Mouse (Mus musculus): ENCODE measurements around the gene Atp2a2.

Atp2a2 gene

DNA sequence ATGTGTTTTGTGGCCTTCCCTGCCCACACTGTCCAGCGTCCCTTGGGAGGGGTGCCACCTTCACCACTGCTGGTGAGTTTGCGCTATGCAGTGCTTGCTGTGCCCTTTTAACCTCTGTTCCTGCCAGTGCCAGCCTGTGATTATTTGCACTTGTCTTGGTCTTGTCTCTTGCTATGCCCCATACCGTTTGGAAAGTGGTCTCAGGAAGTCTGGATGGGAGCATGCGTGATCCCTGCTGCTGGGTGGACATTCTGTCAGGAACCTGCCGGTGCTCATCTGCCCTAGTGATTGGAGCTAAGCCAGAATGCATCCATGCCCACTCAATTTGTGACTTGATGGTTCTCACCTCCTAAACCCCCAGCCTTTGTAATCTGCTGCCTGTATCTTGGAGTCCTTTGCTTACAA, 51.1 kb downstream of the Atp2a2 start:
- no peak for DNase-seq (ENCODE audit: low read depth)

DNA sequence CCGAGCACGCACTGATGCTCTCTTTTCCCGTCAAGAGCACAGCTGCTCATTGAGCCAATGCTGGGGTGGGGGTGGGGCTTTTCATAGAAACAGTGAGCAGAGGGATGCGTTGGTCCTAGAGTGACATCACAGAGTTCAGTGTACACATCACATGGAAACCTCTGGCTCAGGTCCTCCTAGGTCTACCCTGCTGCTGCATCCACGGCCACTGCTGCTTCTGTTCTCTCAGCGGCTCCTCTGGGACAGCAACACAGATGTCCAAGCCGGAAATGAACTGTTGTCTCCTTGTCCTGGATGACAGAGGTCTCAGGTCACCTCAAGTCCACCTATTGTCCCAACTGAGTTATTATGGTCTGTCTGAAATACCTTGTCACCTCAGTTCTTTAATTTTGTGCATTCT, 52.1 kb downstream of the Atp2a2 start:
- no peak for DNase-seq (ENCODE audit: low read depth)

- no peak for DNase-seq (ENCODE audit: low read depth)
Measured at GRCm38 (mm10) chr5:122448869-122449268, 53.2 kb downstream of the Atp2a2 start.

DNA sequence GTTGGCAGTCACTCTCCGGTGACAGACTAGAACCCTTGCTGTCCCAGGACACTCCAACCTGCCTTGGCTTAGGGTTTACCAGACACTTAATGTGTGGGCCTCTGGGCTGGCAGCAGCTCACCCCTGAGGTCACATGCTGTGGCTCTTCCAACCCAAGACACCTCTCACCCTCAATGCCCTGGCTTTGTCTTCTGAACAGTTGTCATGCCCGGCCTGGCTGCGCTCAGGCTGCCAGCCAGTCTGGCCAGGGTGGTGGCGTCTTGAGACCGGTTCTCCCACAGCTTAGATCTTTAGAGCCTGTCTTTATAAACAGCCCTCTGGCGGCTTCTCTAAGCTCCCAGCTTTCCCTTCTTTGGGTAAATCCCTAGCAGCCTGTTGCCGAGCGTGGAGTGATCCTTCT, 54.2 kb downstream of the Atp2a2 start:
- no peak for DNase-seq (ENCODE audit: low read depth)

DNA sequence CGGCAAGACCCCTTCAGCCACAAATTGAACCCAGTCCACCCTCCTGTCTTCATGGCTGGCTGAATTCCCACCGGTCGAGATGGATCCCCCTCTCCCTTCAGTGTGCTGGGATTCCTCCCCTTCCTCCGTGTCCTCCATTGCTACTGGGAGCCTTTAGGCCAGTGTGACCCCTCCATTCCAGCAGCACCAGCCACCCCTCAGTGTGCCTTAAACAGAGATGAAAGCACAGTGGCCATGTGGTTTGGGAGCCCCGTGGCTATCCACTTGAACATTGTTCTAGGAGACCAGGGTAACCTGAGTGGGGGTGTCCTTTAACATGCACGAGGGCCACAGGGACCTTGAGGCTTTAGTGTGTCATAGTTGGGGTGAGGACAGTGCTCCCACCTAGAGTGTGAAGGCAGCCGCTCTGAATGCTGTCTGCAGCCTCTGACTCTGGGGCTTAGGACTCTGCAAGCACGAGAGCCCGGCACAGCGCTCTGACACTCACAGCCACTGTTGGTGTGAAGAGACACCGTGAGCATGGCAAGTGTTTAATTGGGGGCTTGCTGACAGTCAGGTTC, 56.9 kb downstream of the Atp2a2 start:
- DNase-seq (ENCODE audit: low read depth) = no peak

- no peak for DNase-seq (ENCODE audit: low read depth)
Measured at GRCm38 (mm10) chr5:122444492-122444891, 57.5 kb downstream of the Atp2a2 start.

- DNase-seq (ENCODE audit: low read depth) = no peak
Measured at GRCm38 (mm10) chr5:122440095-122440630, 61.9 kb downstream of the Atp2a2 start.

GRCm38 (mm10) chr5:122439400-122440094, 62.5 kb downstream of the Atp2a2 start:
- DNase-seq (ENCODE audit: low read depth) = no peak

- peak; percentile 49 for DNase-seq (ENCODE audit: low read depth)
Measured at GRCm38 (mm10) chr5:122434541-122434940, 67.5 kb downstream of the Atp2a2 start.

- DNase-seq (ENCODE audit: low read depth) = no peak
Measured at GRCm38 (mm10) chr5:122431221-122431620, 70.8 kb downstream of the Atp2a2 start.

DNA sequence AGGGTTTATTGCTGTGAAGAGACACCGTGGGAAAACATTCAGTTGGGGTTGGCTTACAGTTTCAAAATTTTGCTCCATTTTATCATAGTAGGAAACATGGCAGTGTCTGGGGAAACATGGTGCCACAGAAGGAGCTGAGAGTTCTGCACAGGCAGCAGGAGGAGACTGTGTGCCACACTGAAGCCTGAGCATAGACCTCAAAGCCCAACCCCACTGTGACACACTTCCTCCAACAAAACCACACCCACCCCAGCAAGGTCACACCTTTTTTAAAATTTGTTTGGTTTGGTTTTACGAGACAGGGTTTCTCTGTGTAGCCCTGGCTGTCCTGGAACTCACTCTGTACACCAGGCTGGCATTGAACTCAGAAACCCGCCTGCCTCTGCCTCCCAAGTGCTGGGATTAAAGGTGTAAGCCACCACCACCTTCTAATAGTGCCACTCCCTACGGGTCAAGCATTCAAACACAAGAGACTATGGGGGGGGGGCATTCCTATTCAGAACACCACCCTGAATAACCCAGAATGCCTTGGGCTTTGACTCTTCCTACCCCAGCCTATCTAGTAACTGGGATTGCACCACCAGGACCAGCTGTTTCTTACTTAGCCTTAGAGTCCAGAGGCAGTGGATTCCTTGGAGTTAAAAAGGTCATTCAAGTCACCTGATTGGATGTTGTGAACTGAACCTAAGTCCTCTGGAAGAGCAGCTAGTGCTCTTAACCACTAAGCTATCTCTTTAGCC, 71.8 kb downstream of the Atp2a2 start:
- peak; percentile 71 for DNase-seq (ENCODE audit: low read depth)

DNA sequence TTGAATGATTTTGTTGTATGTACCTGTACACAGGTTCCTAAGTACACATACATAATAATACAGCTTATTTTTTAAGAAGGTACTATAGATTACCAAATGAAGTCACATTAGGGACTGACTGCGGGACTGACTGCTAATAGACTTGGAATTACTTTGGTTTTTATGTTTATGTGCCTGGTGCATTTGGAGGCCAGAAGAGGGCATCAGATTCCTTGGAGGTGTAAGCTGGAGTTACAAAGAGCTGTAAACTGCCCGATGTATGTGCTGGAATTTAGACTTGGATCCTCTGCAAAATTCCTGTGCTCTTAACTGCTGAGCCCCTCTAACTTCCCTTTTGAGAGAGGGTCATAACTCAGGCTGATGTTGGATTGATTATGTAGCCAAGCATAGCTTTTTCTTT, 76.5 kb downstream of the Atp2a2 start:
- peak; percentile 39 for DNase-seq (ENCODE audit: low read depth)

DNA sequence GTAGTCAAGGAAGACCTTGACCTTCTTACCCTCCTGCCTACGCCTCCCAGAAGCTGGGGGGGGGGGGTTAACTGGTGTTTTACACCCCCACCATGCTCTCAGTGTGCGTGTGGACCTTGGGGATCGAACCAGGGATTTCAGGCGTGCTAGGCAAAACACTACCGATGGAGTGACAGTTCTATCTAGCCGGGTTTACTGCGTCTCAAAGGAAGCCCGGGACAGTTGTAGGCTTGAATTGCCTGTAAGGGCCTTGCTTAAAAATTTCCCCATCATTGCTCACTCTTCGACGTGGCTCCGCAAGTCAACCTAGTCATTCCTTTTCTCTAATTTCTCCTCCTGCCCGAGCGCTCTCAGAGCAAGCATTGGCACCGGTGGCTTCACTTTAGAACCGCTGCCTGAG, 78.9 kb downstream of the Atp2a2 start:
- DNase-seq (ENCODE audit: low read depth) = peak; percentile 53

DNA sequence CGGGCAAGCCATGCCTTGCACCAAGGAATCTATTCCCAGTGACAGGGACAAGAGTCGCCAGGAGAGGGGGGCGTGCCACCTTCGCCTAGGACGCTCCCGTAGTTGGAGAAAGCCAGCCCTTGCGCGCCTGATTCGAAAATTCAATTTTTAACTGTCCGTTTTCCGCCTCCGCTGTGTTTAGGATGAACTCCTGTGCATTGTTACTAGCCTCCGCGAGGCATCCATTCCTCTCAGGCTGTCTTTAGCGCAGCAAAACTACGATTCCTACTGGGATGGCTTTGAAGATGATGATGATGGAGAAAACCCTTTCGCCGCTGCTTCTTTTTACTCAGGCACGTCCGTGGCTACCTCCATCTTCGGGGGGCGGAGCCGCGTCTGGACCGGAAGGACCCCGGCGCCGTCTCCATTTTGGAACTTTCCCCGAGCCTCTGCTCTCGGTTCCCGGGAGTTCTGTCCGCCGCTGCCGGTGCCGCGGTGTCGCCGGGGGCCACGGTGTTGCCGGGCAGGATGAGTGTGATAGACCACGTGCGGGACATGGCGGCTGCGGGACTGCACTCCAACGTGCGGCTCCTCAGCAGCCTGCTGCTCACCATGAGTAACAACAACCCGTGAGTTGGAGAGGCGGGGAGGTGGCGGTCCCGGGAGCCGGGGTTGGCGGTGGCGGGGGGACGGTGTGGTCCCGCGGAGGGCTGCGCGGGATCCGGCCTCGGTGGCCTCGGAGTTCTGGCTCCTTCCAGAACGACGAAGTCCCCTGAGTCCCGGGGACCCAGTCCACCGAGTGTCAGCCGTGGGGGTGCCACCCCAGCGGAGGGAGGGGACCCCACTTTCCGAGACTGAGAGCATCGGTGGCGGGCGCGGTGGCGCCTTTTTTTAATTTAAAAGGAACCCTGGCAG, 79.7 kb downstream of the Atp2a2 start:
- peak; percentile 88 for DNase-seq (ENCODE audit: low read depth)

DNA sequence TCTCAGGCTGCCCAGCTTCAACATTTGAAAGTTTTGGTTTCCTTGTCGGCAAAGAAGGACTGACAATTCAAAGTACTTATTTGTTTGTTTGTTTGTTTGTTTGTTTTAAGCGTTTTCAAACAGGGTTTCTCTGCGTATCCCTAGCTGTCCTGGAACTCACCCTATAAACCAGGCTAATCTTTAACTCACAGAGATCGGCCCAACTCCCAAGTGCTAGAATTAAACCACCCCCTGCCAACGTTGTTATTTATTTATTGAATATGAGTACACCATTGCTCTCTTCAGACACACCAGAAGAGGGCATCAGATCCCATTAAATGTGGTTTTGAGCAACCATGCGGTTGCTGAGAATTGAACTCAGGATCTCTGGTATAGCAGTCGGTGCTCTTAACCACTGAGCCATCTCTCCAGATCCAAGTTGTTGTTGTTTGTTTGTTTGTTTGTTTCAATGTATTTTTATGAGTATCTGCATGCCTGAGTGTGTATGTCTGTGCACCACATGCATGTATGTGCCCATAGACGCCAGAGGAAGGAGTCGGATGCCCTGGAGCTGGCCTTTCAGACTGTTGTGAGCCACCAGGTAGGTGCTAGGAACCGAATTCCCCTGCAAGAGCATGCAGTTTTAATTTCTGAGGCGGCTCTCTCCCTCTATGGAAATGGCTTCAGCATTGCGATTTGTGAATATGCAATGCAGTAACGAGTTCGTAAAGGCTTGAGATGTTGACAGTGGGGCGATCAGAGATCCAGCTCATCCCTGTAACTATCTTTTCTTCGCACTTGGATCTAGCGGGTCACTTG, 80.6 kb downstream of the Atp2a2 start, which contains the start of gene Anapc7:
TSS of gene Anapc7 (plus strand) at position 423 of the 798 bp plus-strand sequence.
- peak; percentile 49 for DNase-seq (ENCODE audit: low read depth)

DNA sequence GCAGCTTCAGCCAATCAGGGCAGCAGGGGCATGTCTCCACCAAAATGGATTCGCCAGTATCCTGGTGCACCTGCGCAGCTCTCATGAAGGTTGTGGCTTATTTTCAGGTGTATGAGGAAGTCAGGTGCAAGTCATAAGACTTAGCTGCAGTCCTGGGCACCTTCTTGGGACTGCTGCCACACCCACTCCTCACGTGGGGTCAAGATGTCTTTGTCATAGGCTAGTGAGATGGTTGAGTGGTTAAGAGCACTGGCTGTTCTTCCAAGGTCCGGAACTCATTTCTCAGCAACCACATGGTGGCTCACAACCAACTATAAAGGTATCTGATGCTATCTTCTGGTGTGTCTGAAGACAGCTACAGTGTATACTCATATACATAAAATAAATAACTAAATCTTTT, 81.3 kb downstream of the Atp2a2 start:
- peak; percentile 64 for DNase-seq (ENCODE audit: low read depth)

- no peak for DNase-seq (ENCODE audit: low read depth)
Measured at GRCm38 (mm10) chr5:122415465-122415864, 86.6 kb downstream of the Atp2a2 start.

GRCm38 (mm10) chr5:122414351-122414750, 87.7 kb downstream of the Atp2a2 start:
- no peak for DNase-seq (ENCODE audit: low read depth)

DNA sequence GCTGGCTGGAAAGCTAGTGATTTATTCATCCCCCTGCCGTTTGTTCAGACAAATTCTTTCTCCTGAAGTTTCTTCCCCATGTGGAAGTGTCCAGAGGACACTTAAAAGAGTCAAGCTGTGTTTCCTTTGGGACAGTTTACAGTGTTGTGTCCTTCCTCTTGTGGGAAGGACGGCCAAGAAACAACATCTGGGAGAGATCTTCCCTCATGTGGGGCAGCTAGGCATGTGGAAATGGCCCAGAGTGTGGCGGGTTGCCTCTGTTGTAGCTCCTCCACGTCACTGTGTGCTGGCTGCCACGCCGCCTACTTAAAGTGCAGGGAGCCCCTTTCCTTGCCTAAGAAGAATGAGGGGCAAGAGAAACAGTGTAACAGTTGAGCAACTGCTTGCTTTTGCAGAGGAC, 89.2 kb downstream of the Atp2a2 start:
- no peak for DNase-seq (ENCODE audit: low read depth)

- DNase-seq (ENCODE audit: low read depth) = no peak
Measured at GRCm38 (mm10) chr5:122411892-122412291, 90.1 kb downstream of the Atp2a2 start.

All from 416B (cell line).